14 mouse cellular contexts compared by ENCODE assay signal in the genomic region with DNA sequence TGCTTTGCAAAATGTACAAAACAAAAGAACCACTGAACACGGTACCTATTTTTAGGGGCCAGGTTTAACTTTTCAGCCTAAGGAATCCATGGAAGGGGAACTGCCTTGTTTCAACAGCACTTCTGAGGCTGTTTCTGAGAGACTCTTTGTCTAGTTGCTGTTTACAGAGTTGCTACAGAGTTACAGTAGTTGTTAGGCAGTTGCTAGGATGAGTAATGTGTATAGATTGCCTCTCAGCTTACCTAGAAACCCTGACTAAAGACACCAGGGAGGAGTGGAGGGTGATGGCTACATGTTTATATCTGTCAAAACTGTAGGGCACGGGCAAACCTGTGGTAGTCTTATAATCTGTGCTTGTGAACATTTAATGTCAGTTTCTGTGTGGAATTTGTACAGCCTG. TPM values are rescaled to one million over a fixed set of nuclear protein-coding genes. Genes with fewer than 3 reads are reported as not detected.
"Had no signal": no experiment of that assay in that cellular context is flagged by ENCODE, and none has a peak within 500 bp of the region (broad histone marks: within the 10 kb centered on the region; RNA-seq: fewer than 3 reads in every experiment).

No protein-coding gene starts in this region.

- H3K4me1 ChIP-seq: limb, embryonic 15.5 days; midbrain, embryonic 13.5 days had no signal

- H3K9me3 ChIP-seq: limb, embryonic 15.5 days; liver, embryonic 13.5 days; midbrain, embryonic 13.5 days had no signal

- H3K4me2 ChIP-seq: limb, embryonic 15.5 days; liver, embryonic 13.5 days; midbrain, embryonic 13.5 days had no signal

- H3K27ac ChIP-seq: limb, embryonic 15.5 days; liver, embryonic 13.5 days; midbrain, embryonic 13.5 days had no signal

- H3K9ac ChIP-seq: limb, embryonic 15.5 days; liver, embryonic 13.5 days; midbrain, embryonic 13.5 days had no signal

- DNase-seq: kidney, adult 8-10 months; kidney, postnatal 25 days; layer of hippocampus, postnatal 36 days; liver, embryonic 13.5 days; right cerebral cortex, adult 18-20 months; right cerebral cortex, postnatal 25 days; thymus, postnatal 4 days had no signal

- ATAC-seq: intestine, postnatal 0 days; midbrain, embryonic 13.5 days had no signal

- H3K36me3 ChIP-seq: limb, embryonic 15.5 days; liver, embryonic 13.5 days; midbrain, embryonic 13.5 days had no signal

- H3K4me3 ChIP-seq: limb, embryonic 15.5 days; liver, embryonic 13.5 days; midbrain, embryonic 13.5 days had no signal

- H3K27me3 ChIP-seq: limb, embryonic 15.5 days; liver, embryonic 13.5 days; midbrain, embryonic 13.5 days had no signal

RNA-seq across cellular contexts. Expression of gene Stk31, which starts 21.5 kb away (rescaled TPM):
- polyA plus RNA-seq: intestine, postnatal 0 days; liver, embryonic 13.5 days; midbrain, embryonic 13.5 days; midbrain, postnatal 0 days; neural tube, embryonic 14.5 days; small intestine, adult 2 months; stomach, embryonic 16.5 days had no signal
